Mouse (Mus musculus) lung, embryonic 15.5 days (tissue): ENCODE measurements around the gene Edrf1. TPM values are rescaled to one million over a fixed set of nuclear protein-coding genes. Genes with fewer than 3 reads are reported as not detected.

Experiments used
- ATAC-seq: fragments of 200-750 bp; cut with Nextera tagmentation; 2 replicates; pipeline ENCODE4 v1.8.0; 2017; ENCODE audit warnings: moderate number of reproducible peaks, borderline replicate concordance; ENCODE audit not compliant: low FRiP score, low TSS enrichment; ENCODE audit errors: extremely low read depth
- H3K27ac ChIP-seq: fragments of 300-500 bp; sonication (generic); 2 replicates; pipeline ENCODE4 v1.5.1; 2015; ENCODE audit warnings: moderate library complexity, mild to moderate bottlenecking, inconsistent platforms
- H3K27me3 ChIP-seq: fragments of 300-500 bp; sonication (generic); 2 replicates; pipeline ENCODE4 v1.6.1; 2015; ENCODE audit warnings: inconsistent platforms
- H3K36me3 ChIP-seq: fragments of 300-500 bp; sonication (generic); 2 replicates; pipeline ENCODE4 v1.6.1; 2015; ENCODE audit warnings: inconsistent platforms
- H3K4me1 ChIP-seq: fragments of 300-500 bp; sonication (generic); 2 replicates; pipeline ENCODE4 v1.6.1; 2015; ENCODE audit warnings: inconsistent platforms
- H3K4me2 ChIP-seq: fragments of 300-500 bp; sonication (generic); 2 replicates; pipeline ENCODE4 v1.6.1; 2015; ENCODE audit warnings: inconsistent platforms, mild to moderate bottlenecking, moderate library complexity
- H3K4me3 ChIP-seq: fragments of 300-500 bp; sonication (generic); 2 replicates; pipeline ENCODE4 v1.5.1; 2015; ENCODE audit warnings: mild to moderate bottlenecking, inconsistent platforms
- H3K9ac ChIP-seq: fragments of 300-500 bp; sonication (generic); 2 replicates; pipeline ENCODE4 v1.6.1; 2015; ENCODE audit warnings: inconsistent platforms
- H3K9me3 ChIP-seq: fragments of 300-500 bp; sonication (generic); 2 replicates; pipeline ENCODE4 v1.6.1; 2016; ENCODE audit warnings: inconsistent platforms
- WGBS: fragments of 180-500 bp; shearing (Covaris S2); methylation state at CpG from one replicate; pipeline ENCODE4 v1.1.7; 2015; 5-methylcytosine and 5-hydroxymethylcytosine counted together
- polyA plus RNA-seq: library from polyadenylated mRNA; unstranded; fragments of >200 nt; fragmentation: Nextera tagmentation; extraction: Ambion mirVana; gene quantifications from 2 replicates; pipeline ENCODE4 v1.2.1, GENCODE M21; 2015

The Edrf1 gene
- 18.6 and 18.9 TPM in 2 replicates for polyA plus RNA-seq

- Histone ChIP-seq H3K27ac (peak within 1 kb of the TSS; percentile 90), H3K9ac (peak within 1 kb of the TSS; percentile 95), H3K4me2 (peak within 1 kb of the TSS; percentile 85), H3K36me3 (peaks cover 25% of the 10 kb centered on the region), H3K4me3 (peak within 1 kb of the TSS; percentile 92), H3K9me3 (no peaks in the 10 kb centered on the region), H3K27me3 (no peaks in the 10 kb centered on the region), H3K4me1 (peaks cover 11% of the 10 kb centered on the region)
- ATAC-seq = peak; percentile 99
- under 1% methylated on average over 81 of the region's 81 CpGs for WGBS
Measured at GRCm38 (mm10) chr7:133637361-133638305, at the start of gene Edrf1. Edrf1 (plus strand) TSS chr7:133637543.

- no peaks in the 10 kb centered on the region for H3K9me3 ChIP-seq
- H3K4me3 ChIP-seq = no peak overlapping the region
- H3K27ac ChIP-seq = no peak overlapping the region
- no peaks in the 10 kb centered on the region for H3K4me1 ChIP-seq
- no peak overlapping the region for H3K9ac ChIP-seq
- H3K4me2 ChIP-seq = no peak overlapping the region
- no peaks in the 10 kb centered on the region for H3K27me3 ChIP-seq
- H3K36me3 ChIP-seq = no peaks in the 10 kb centered on the region
- WGBS = 60% methylated on average over 1 of the region's 1 CpGs
- ATAC-seq = no peak
Measured at GRCm38 (mm10) chr7:133591750-133592149, 45.6 kb upstream of the Edrf1 start.

- Histone ChIP-seq H3K27ac (no peak overlapping the region), H3K9me3 (no peaks in the 10 kb centered on the region), H3K9ac (no peak overlapping the region), H3K36me3 (no peaks in the 10 kb centered on the region), H3K4me2 (no peak overlapping the region), H3K4me3 (no peak overlapping the region), H3K4me1 (no peaks in the 10 kb centered on the region), H3K27me3 (no peaks in the 10 kb centered on the region)
- 33% methylated on average over 1 of the region's 1 CpGs for WGBS
- no peak for ATAC-seq
Measured at GRCm38 (mm10) chr7:133600558-133600957, 36.8 kb upstream of the Edrf1 start.

- Histone ChIP-seq H3K27me3 (no peaks in the 10 kb centered on the region), H3K27ac (no peak within 1 kb of the TSS), H3K4me2 (no peak within 1 kb of the TSS), H3K9me3 (no peaks in the 10 kb centered on the region), H3K4me1 (no peaks in the 10 kb centered on the region), H3K36me3 (no peaks in the 10 kb centered on the region), H3K4me3 (no peak within 1 kb of the TSS), H3K9ac (no peak within 1 kb of the TSS)
- ATAC-seq = no peak
- WGBS = 63% methylated on average over 2 of the region's 2 CpGs
Measured at GRCm38 (mm10) chr7:133602058-133602457, 35.3 kb upstream of the Edrf1 start, which contains the start of gene Tex36. Tex36 (minus strand) TSS chr7:133602158.

- no peak for ATAC-seq
Measured at GRCm38 (mm10) chr7:133603156-133603555, 34.2 kb upstream of the Edrf1 start.

GRCm38 (mm10) chr7:133604427-133605081 is 32.8 kb upstream of the Edrf1 start:
- Histone ChIP-seq H3K27me3 (no peaks in the 10 kb centered on the region), H3K4me3 (no peak overlapping the region), H3K9me3 (no peaks in the 10 kb centered on the region), H3K4me2 (no peak overlapping the region), H3K27ac (no peak overlapping the region), H3K36me3 (no peaks in the 10 kb centered on the region), H3K9ac (no peak overlapping the region), H3K4me1 (no peaks in the 10 kb centered on the region)
- ATAC-seq = no peak
- 52% methylated on average over 13 of the region's 13 CpGs for WGBS

More at GRCm38 (mm10) chr7:133603156-133603555, 34.2 kb upstream of the Edrf1 start:
- Histone ChIP-seq H3K9me3 (no peaks in the 10 kb centered on the region), H3K36me3 (no peaks in the 10 kb centered on the region), H3K27ac (no peak overlapping the region), H3K27me3 (no peaks in the 10 kb centered on the region), H3K4me3 (no peak overlapping the region), H3K9ac (no peak overlapping the region), H3K4me2 (no peak overlapping the region), H3K4me1 (no peaks in the 10 kb centered on the region)
- 61% methylated on average over 2 of the region's 2 CpGs for WGBS

- Histone ChIP-seq H3K27ac (no peak overlapping the region), H3K9ac (no peak overlapping the region), H3K9me3 (no peaks in the 10 kb centered on the region), H3K27me3 (no peaks in the 10 kb centered on the region), H3K4me2 (no peak overlapping the region), H3K4me3 (no peak overlapping the region), H3K4me1 (peaks cover 6% of the 10 kb centered on the region; the same call in 1 of the 2 replicates), H3K36me3 (no peaks in the 10 kb centered on the region)
- no peak for ATAC-seq
- 67% methylated on average over 5 of the region's 5 CpGs for WGBS
Measured at GRCm38 (mm10) chr7:133607331-133607730, 30.0 kb upstream of the Edrf1 start.

- peaks cover 6% of the 10 kb centered on the region; the same call in 1 of the 2 replicates for H3K4me1 ChIP-seq
- no peak for ATAC-seq
Measured at GRCm38 (mm10) chr7:133607883-133608575, 29.3 kb upstream of the Edrf1 start.

GRCm38 (mm10) chr7:133608631-133609340 is 28.6 kb upstream of the Edrf1 start:
- Histone ChIP-seq H3K9ac (no peak overlapping the region), H3K27ac (peak overlapping the region; percentile 56), H3K27me3 (no peaks in the 10 kb centered on the region), H3K9me3 (no peaks in the 10 kb centered on the region), H3K4me3 (no peak overlapping the region), H3K4me2 (peak overlapping the region; percentile 37), H3K36me3 (no peaks in the 10 kb centered on the region), H3K4me1 (peaks cover 6% of the 10 kb centered on the region; the same call in 1 of the 2 replicates)
- no peak for ATAC-seq
- 41% methylated on average over 13 of the region's 13 CpGs for WGBS

More at GRCm38 (mm10) chr7:133607883-133608575, 29.3 kb upstream of the Edrf1 start:
- Histone ChIP-seq H3K9me3 (no peaks in the 10 kb centered on the region), H3K4me3 (no peak overlapping the region), H3K9ac (no peak overlapping the region), H3K27ac (no peak overlapping the region), H3K36me3 (no peaks in the 10 kb centered on the region), H3K27me3 (no peaks in the 10 kb centered on the region), H3K4me2 (no peak overlapping the region)
- WGBS = 80% methylated on average over 13 of the region's 13 CpGs

- Histone ChIP-seq H3K4me1 (peaks cover 6% of the 10 kb centered on the region; the same call in 1 of the 2 replicates), H3K36me3 (no peaks in the 10 kb centered on the region), H3K9ac (no peak overlapping the region), H3K9me3 (no peaks in the 10 kb centered on the region), H3K4me2 (peak overlapping the region; percentile 37), H3K4me3 (no peak overlapping the region), H3K27ac (peak overlapping the region; percentile 56), H3K27me3 (no peaks in the 10 kb centered on the region)
- WGBS = 42% methylated on average over 8 of the region's 8 CpGs
- peak; percentile 79; the same call in 1 of the 2 replicates for ATAC-seq
Measured at GRCm38 (mm10) chr7:133609585-133609984, 27.8 kb upstream of the Edrf1 start.

GRCm38 (mm10) chr7:133612981-133613380 is 24.4 kb upstream of the Edrf1 start:
- Histone ChIP-seq H3K9ac (no peak overlapping the region), H3K4me1 (peaks cover 6% of the 10 kb centered on the region; the same call in 1 of the 2 replicates), H3K27ac (no peak overlapping the region), H3K9me3 (no peaks in the 10 kb centered on the region), H3K36me3 (no peaks in the 10 kb centered on the region), H3K27me3 (no peaks in the 10 kb centered on the region), H3K4me2 (no peak overlapping the region), H3K4me3 (no peak overlapping the region)
- WGBS = 72% methylated on average over 2 of the region's 2 CpGs
- ATAC-seq = no peak
